Mouse (Mus musculus) E14TG2a.4 (cell line): Measurements from ENCODE around the gene Dgat2.
A peak's percentile ranks its signal among the peaks of the same experiment; 100 is the strongest.

Source experiments
- H3K27me3 ChIP-seq: 2 replicates; pipeline ENCODE4 v1.6.1; 2014; ENCODE audit warnings: low read length, control low read depth; ENCODE audit not compliant: insufficient read depth
- H3K36me3 ChIP-seq: 2 replicates; pipeline ENCODE4 v1.6.1; 2014; ENCODE audit warnings: low read length, control low read depth; ENCODE audit not compliant: insufficient read depth
- H3K4me1 ChIP-seq: replicated peaks from 2 replicates; pipeline ENCODE4 v1.6.1; 2014; ENCODE audit warnings: low read depth, low read length, control low read depth
- H3K4me3 ChIP-seq: replicated peaks from 2 replicates; pipeline ENCODE4 v1.5.1; 2014; ENCODE audit warnings: mild to moderate bottlenecking, low read length
- H3K9me3 ChIP-seq: 2 replicates; pipeline ENCODE4 v1.6.1; 2014; ENCODE audit warnings: low read length, control low read depth
- CTCF ChIP-seq: conservative IDR thresholded peaks from 2 replicates; pipeline ENCODE4 v1.5.1; 2014; ENCODE audit warnings: low read length
- NANOG ChIP-seq: IDR thresholded peaks from 2 replicates; pipeline ENCODE4 v1.6.1; 2014; ENCODE audit warnings: borderline replicate concordance, low read length, mixed read lengths
- POU5F1 ChIP-seq: IDR thresholded peaks from 2 replicates; pipeline ENCODE4 v1.6.1; 2014; ENCODE audit warnings: low read length, borderline replicate concordance

Dgat2 gene

GRCm38 (mm10) chr7:99187451-99187850 is 4.9 kb upstream of the Dgat2 start:
- Histone ChIP-seq H3K4me3 (no peak overlapping the region), H3K4me1 (0 out of 2 replicates have a peak, but pooled peaks cover 2% of the 10 kb centered on the region), H3K36me3 (no peaks in the 10 kb centered on the region), H3K9me3 (no peaks in the 10 kb centered on the region), H3K27me3 (peaks cover 71% of the 10 kb centered on the region)
- TF ChIP-seq NANOG (no peak), POU5F1 (no peak), CTCF (no peak)

GRCm38 (mm10) chr7:99185405-99185804 is 2.9 kb upstream of the Dgat2 start:
- peaks cover 87% of the 10 kb centered on the region for H3K27me3 ChIP-seq
- H3K9me3 ChIP-seq, result no peaks in the 10 kb centered on the region
- H3K36me3 ChIP-seq, result no peaks in the 10 kb centered on the region
- H3K4me3 ChIP-seq, result no peak overlapping the region
- H3K4me1 ChIP-seq, result peaks cover 11% of the 10 kb centered on the region
- no peak for TF ChIP-seq POU5F1
- TF ChIP-seq CTCF, result no peak
- no peak for TF ChIP-seq NANOG

GRCm38 (mm10) chr7:99183751-99184150 is 1.2 kb upstream of the Dgat2 start:
- Histone ChIP-seq H3K27me3 (peaks cover 89% of the 10 kb centered on the region), H3K9me3 (no peaks in the 10 kb centered on the region), H3K4me1 (peaks cover 11% of the 10 kb centered on the region), H3K4me3 (no peak overlapping the region), H3K36me3 (no peaks in the 10 kb centered on the region)
- no peak for TF ChIP-seq CTCF
- TF ChIP-seq NANOG, result no peak
- no peak for TF ChIP-seq POU5F1

GRCm38 (mm10) chr7:99181619-99182431 is 694 bp downstream of the Dgat2 start:
- peak overlapping the region; percentile 84 for H3K4me3 ChIP-seq
- H3K36me3 ChIP-seq, result no peaks in the 10 kb centered on the region
- H3K27me3 ChIP-seq, result peaks cover 86% of the 10 kb centered on the region
- no peak for TF ChIP-seq CTCF
- TF ChIP-seq NANOG, result no peak
- no peak for TF ChIP-seq POU5F1
- H3K4me1 ChIP-seq, result peaks cover 11% of the 10 kb centered on the region
- no peaks in the 10 kb centered on the region for H3K9me3 ChIP-seq

- H3K36me3 ChIP-seq, result no peaks in the 10 kb centered on the region
- TF ChIP-seq CTCF, result no peak
- no peak for TF ChIP-seq NANOG
- no peak for TF ChIP-seq POU5F1
These were observed 2.4 kb downstream of the Dgat2 start for GRCm38 (mm10) chr7:99180162-99180561.

GRCm38 (mm10) chr7:99179271-99179670 is 3.2 kb downstream of the Dgat2 start:
- no peaks in the 10 kb centered on the region for H3K9me3 ChIP-seq
- peaks cover 11% of the 10 kb centered on the region for H3K4me1 ChIP-seq
- peaks cover 84% of the 10 kb centered on the region for H3K27me3 ChIP-seq
- TF ChIP-seq CTCF (no peak), NANOG (no peak), POU5F1 (no peak)
- no peaks in the 10 kb centered on the region for H3K36me3 ChIP-seq
- H3K4me3 ChIP-seq, result no peak overlapping the region

More at GRCm38 (mm10) chr7:99180162-99180561, 2.4 kb downstream of the Dgat2 start:
- peaks cover 11% of the 10 kb centered on the region for H3K4me1 ChIP-seq
- H3K9me3 ChIP-seq, result no peaks in the 10 kb centered on the region
- H3K4me3 ChIP-seq, result no peak overlapping the region
- H3K27me3 ChIP-seq, result peaks cover 86% of the 10 kb centered on the region

- Histone ChIP-seq H3K9me3 (no peaks in the 10 kb centered on the region), H3K4me1 (peaks cover 16% of the 10 kb centered on the region), H3K4me3 (no peak overlapping the region), H3K36me3 (no peaks in the 10 kb centered on the region), H3K27me3 (peaks cover 80% of the 10 kb centered on the region)
- TF ChIP-seq CTCF (no peak), POU5F1 (no peak), NANOG (no peak)
These were observed 5.1 kb downstream of the Dgat2 start for GRCm38 (mm10) chr7:99177386-99177785.

- TF ChIP-seq NANOG (no peak), CTCF (no peak), POU5F1 (no peak)
- H3K9me3 ChIP-seq, result no peaks in the 10 kb centered on the region
These were observed 6.9 kb downstream of the Dgat2 start for GRCm38 (mm10) chr7:99175666-99176065.

More at GRCm38 (mm10) chr7:99175666-99176065, 6.9 kb downstream of the Dgat2 start:
- no peak overlapping the region for H3K4me3 ChIP-seq
- H3K36me3 ChIP-seq, result no peaks in the 10 kb centered on the region
- peaks cover 63% of the 10 kb centered on the region for H3K27me3 ChIP-seq
- H3K4me1 ChIP-seq, result peaks cover 25% of the 10 kb centered on the region
